Mouse (Mus musculus): ENCODE results near the gene Fhit.
A peak's percentile ranks its signal among the peaks of the same experiment; 100 is the strongest.
"Not testable (repeated sequence)": the region's sequence is repeated elsewhere in the genome, so short reads cannot be mapped to it uniquely, and the experiment has no call there.

The Fhit gene

DNA sequence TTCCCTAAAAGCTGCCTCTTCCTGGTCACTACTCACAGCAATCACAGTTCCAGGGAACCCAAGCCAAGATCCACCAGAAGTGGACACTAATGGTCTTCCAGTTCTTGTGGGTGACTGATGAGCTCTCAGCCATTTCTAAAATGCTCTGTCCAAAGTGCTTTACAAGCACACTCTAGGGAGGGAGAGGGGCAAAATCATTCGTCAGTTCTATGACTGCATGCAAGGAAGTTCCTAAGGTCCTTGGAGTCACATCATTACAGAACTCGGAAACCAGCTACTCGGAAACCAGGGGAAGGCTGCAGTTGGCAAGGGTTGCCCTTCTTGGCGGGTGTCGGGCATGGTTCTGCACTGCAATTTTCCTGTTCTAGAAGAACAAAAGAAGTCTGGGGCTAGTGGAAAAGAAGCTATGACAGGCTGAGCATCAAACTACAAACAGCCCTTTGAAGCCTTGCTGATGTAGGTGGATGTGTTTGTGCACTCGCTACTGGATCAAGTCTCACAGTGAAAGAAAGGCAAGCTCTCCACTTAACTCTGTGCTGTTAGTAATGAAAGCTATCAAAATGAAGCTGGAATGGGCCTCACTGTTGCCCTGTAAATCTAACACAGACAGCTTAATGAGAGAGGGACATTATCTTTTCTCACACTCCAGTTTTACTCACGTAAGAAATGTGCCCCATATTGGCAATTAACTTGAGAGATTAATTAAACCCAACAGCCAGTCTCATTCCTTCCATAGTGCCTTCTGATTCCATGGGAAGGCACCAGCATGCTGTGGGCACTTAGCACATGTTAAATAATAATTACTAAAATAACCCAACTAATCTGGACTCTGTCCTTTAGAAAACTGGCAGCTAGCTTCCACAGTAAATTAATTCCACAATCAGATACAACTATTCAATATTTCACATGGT lies 243.7 kb downstream of the Fhit start:
- DNase-seq, result no peak

GRCm38 (mm10) chr14:10908011-10908410 lies 253.8 kb downstream of the Fhit start:
- DNase-seq, result no peak

DNA sequence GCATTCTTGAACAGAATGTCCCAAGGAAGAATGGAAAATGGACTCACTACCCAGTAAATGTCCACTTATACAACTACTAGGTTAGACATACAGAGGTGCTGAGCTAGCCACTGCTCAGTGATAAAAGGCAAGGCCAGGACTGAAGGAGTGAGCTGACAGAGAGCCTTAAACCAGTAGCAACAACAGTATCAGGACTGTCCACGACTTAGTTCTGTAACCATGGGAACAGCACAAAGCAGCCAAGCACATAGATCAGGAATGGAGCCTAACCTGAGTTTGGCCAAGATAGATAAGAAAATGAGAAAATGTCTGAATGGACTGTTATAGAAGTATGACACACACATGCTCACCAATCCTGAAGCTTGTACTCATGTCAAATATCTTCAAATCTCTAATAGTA lies 279.1 kb downstream of the Fhit start:
- DNase-seq, result no peak

DNA sequence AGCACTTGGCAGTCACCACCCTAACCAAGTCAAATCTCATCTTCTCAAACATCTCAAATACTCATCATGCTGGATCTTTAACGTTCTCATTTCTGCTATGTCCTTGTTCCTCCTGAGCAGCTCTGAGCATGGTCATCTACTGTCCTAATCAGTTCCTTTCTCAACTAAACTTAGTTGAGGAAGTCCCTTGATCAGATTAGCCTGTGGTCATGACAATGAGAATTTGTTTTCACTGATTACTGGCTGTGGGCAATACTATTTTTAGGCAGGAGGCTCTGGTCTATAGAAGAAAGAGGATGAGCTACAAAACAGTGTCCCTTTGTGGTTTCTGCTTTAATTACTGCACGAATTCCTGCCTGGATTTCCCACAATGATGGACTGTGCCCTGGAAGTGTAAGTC lies 281.1 kb downstream of the Fhit start:
- no peak for DNase-seq

GRCm38 (mm10) chr14:10874595-10875372 lies 287.1 kb downstream of the Fhit start:
- DNase-seq, result no peak

- no peak for DNase-seq
Measured at GRCm38 (mm10) chr14:10857606-10858005, 304.2 kb downstream of the Fhit start.

DNA sequence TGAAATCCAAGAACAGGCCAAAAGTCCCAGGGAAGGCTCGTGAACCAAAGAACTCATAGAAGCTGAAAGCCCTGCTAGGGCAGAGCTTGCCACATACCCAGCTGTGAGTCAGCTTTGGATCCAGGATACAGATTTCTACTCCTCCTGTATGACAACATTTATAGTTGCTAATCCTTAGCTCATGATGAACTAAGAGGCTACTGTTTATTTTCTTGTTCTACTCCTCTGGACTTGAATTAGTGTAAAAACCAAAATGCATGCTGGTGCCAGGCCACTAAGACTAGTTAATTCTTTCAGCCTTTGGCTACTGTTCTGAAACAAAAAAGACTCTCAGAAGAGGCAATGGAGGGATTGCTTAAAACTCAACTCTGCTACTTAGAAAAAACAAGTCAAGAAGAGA lies 309.9 kb downstream of the Fhit start:
- DNase-seq, result no peak

- DNase-seq, result no peak
Measured at GRCm38 (mm10) chr14:10836001-10836400, 325.8 kb downstream of the Fhit start.

DNA sequence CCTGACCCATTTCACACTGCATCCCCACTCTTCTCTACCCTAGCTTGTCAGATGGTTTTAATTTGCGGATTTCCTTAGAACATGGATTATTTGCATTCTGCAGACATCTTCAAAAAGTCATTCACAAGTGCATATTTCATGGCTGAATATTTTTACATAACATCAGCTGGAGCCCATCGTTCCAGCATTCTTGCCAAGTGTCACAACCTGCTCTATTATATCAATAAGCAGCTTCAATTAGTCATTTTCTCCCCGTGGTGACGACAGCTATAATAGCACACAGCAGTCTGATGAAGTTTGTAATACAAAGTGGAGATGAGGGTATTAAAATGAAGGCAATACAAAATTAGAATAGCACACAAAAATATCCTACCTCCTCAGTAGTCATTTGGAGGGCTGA lies 337.0 kb downstream of the Fhit start:
- no peak for DNase-seq

GRCm38 (mm10) chr14:10813551-10813950 lies 348.3 kb downstream of the Fhit start:
- no peak for DNase-seq

DNA sequence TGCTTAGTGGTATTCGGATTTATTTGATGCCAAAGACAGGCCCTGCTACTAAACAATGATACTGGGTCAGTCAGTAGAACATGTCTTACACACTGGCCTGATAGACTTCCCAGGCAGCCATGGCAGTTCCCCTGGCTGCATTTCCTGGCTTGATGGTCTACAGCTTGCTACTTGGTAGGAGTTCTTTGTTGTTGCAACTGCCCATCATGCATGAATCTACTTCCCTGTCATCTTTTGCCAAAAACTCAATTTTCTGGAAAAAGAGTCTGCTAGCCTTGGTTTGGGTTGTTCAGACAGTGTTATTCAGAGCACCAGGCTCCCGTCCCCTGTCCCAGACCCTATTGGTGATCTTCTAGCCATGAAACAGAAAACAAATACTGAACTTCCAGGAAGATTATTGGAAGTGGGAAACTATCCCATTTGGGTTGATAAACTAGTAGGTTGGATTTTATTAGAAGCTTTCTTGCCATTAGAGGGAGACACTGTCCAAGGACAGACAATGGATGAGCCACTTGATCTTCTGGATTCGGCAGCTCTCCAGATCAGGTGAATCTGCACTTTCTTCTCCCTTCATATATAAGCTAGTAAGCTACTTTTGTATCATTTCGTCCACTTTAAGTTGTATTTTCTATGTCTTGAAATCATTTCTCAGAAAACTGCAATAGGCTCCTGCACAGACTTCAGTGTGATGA lies 363.2 kb downstream of the Fhit start:
- no peak for DNase-seq

- no peak for DNase-seq
Measured at GRCm38 (mm10) chr14:10797595-10797994, 364.2 kb downstream of the Fhit start.

GRCm38 (mm10) chr14:10795498-10796075 lies 366.2 kb downstream of the Fhit start:
- DNase-seq, result no peak

DNA sequence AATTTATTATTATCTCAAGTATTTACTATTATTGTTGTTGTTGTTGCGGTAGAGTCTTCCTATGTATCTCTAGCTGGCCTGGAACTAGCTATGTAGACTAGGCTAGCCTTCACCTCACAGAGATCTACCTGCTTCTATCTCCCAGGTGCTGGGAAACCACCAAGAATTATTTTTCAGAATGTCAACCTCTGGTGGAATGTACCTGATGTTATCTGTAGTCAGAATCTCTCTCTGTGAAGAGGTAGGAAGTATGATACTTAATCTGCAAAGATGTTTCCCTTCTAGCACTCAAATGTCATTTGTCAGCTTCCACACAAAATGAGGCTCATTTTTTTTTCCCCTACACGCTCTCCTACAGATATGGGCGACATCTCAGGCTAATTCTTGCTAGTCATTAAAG lies 377.9 kb downstream of the Fhit start:
- DNase-seq, result no peak

DNA sequence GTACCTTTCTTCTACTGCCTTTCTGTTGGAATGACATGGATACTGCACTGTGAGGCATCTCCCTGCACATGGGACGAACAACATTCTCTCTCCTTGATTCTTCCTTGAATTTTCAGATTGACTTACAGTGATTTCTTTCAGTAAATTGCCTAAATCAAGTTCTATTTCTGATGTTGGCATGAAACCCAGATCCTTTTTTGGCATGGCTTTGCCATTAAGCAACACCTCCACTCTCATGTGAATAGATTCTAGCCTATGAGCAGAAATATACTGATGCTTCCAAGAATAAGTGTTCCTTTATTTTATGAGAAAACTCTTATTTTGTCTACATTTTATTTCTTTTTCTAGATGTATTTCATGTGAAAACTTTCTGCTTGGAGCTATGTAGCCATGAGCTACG lies 383.1 kb downstream of the Fhit start:
- DNase-seq, result no peak

DNA sequence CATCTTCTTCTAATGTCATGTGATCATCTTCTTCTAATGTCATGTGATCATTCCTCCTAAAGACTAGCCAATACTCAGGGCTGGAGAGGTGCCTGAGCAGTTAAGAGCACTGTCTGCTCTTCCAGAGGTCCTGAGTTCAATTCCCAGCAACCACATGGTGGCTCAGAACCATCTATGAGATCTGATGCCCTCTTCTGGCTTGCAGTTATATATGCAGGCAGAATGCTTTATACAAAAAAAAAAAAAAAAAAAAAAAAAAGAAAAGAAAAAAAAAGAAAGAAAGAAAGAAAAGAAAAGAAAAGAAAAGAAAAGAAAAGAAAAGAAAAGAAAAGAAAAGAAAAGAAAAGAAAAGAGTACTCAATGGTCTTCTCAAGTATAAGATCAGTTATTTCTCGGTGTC lies 407.0 kb downstream of the Fhit start:
- DNase-seq, result not testable (repeated sequence)

- no peak for DNase-seq
Measured at GRCm38 (mm10) chr14:10738076-10738475, 423.8 kb downstream of the Fhit start.

GRCm38 (mm10) chr14:10722525-10722924 lies 439.3 kb downstream of the Fhit start:
- no peak for DNase-seq

DNA sequence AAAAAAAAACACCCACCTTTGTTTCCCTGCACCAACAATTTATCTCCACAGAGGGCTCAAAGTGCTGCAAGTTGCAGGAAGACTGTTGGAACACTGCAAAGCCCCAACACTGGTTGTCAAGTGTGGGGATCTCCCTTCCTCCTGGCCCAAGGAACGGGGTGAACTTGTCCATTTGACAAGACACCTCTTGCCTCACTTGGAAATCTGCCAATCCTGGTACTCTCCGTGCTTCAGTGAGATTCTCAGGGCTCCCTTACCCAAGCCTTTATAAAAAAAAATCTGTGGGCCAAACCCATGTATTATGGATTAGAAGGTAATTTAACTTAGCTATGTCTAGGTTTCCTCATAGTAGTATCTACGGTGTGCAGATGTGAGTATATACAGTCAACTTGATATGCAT lies 448.9 kb downstream of the Fhit start:
- DNase-seq, result no peak

GRCm38 (mm10) chr14:10712522-10712881 lies 449.3 kb downstream of the Fhit start:
- no peak for DNase-seq

DNA sequence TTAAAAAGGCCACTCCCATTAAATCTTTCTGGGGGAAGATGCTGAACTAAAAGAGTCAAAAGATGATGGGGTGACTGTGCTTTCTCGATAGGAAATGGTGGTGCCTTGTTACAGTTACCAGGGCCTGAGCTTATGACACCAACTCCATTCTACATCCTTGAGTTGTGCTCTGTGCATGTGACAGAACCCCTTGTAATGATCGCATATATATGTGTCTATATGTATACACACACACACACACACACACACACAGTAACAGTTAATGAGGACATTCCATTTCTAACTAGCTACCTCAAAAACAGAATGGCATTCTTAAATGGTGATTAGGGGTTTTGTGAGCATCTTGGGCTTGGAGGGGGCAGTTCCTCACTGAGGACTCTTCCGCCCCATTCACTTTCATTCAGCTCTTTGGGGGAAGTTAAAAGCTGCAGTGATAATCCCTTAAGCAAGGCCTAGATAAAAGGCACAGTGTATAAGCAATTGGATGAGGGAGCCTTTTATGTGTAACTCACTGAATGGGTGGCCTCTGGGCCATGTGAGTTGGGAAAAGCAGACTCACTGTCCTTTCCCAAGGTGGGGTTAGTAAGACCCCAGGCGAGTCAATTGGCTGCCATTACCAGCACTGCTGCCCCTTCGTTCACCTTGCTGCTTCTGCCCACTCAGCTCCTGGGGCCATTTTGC lies 449.9 kb downstream of the Fhit start:
- no peak for DNase-seq

GRCm38 (mm10) chr14:10710796-10711311 lies 451.0 kb downstream of the Fhit start:
- DNase-seq, result peak; percentile 21
